Mouse (Mus musculus): ENCODE data around the gene Gm10097. TPM values are rescaled to one million over a fixed set of nuclear protein-coding genes. Genes with fewer than 3 reads are reported as not detected.

The Gm10097 gene
- polyA plus RNA-seq, 1 experiment from 2014 or later = 0.11 TPM

GRCm38 (mm10) chr10:5067113-5067512 is 1.9 kb upstream of the Gm10097 start:
- Histone ChIP-seq H3K27me3 (ENCODE audit: control insufficient read depth, insufficient read depth, low read length) (no peaks in the 10 kb centered on the region), H3K4me1 (ENCODE audit: control insufficient read depth, insufficient read depth, low read length) (no peaks in the 10 kb centered on the region), H3K9ac (replicated peaks; ENCODE audit: low read length) (no peak overlapping the region), H3K4me3 (ENCODE audit: low read depth, low read length) (no peak overlapping the region), H3K4me2 (ENCODE audit: low read depth, low read length) (no peak overlapping the region), H3K27ac (replicated peaks; ENCODE audit: low read depth, low read length) (no peak overlapping the region), H3K36me3 (replicated peaks; ENCODE audit: control insufficient read depth, insufficient read depth, low read depth, low read length) (no peaks in the 10 kb centered on the region), H3K9me3 (replicated peaks; ENCODE audit: control insufficient read depth, low read length) (no peaks in the 10 kb centered on the region; the same call in 1 of the 2 replicates)
- 96% methylated on average over 3 of the region's 3 CpGs for WGBS
- DNase-seq (ENCODE audit: low spot score) (no peak), ATAC-seq (replicated peaks; ENCODE audit: insufficient number of reproducible peaks, low FRiP score, low TSS enrichment, low read depth) (no peak)

DNA sequence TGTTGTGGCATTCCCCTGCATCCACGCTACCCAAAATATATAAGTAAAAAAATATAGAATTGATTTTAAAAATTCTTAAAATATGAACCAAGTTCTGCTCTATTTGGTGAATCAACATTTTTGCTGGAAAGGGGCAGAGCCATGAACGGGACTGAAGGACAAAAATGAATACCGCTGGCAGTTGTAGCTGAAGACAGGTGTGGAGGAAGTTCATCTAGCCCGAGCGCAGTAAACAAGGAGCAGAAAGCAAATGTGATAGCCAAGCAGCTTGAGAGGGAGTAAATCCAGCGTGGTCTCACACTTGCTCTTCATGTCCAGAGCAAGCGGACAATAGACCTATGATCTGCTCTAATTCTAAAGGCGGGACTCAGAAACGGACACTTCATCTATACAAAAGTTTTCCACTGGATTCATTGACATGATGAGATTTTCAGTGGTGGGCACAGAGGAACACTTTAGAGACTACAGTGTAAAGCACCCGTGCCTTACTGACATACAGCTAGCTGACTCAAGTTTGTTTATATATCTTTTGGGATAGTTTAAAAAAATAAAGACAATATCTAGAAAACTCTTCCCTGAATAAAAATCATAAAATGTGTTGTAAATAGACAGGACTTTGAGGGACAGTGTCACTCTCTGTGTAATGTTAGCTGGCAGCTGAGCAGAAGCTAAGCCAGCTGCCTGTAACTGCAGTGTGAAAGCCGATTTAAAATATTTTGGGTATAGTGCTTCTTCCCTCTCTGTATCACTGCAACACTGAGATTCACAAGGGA is 1.4 kb downstream of the Gm10097 start:
- Histone ChIP-seq H3K4me3 (ENCODE audit: low read depth, low read length) (no peak overlapping the region), H3K27ac (replicated peaks; ENCODE audit: low read depth, low read length) (no peak overlapping the region), H3K9ac (replicated peaks; ENCODE audit: low read length) (no peak overlapping the region), H3K36me3 (replicated peaks; ENCODE audit: control insufficient read depth, insufficient read depth, low read depth, low read length) (no peaks in the 10 kb centered on the region), H3K27me3 (ENCODE audit: control insufficient read depth, insufficient read depth, low read length) (no peaks in the 10 kb centered on the region), H3K4me2 (ENCODE audit: low read depth, low read length) (no peak overlapping the region), H3K4me1 (ENCODE audit: control insufficient read depth, insufficient read depth, low read length) (no peaks in the 10 kb centered on the region), H3K9me3 (replicated peaks; ENCODE audit: control insufficient read depth, low read length) (no peaks in the 10 kb centered on the region)
- ATAC-seq (replicated peaks; ENCODE audit: insufficient number of reproducible peaks, low FRiP score, low TSS enrichment, low read depth) (no peak), DNase-seq (ENCODE audit: low spot score) (no peak)
- WGBS = 80% methylated on average over 11 of the region's 11 CpGs

- Histone ChIP-seq H3K4me3 (ENCODE audit: low read depth, low read length) (no peak overlapping the region), H3K9me3 (replicated peaks; ENCODE audit: control insufficient read depth, low read length) (no peaks in the 10 kb centered on the region), H3K36me3 (replicated peaks; ENCODE audit: control insufficient read depth, insufficient read depth, low read depth, low read length) (no peaks in the 10 kb centered on the region), H3K27me3 (ENCODE audit: control insufficient read depth, insufficient read depth, low read length) (no peaks in the 10 kb centered on the region), H3K4me1 (ENCODE audit: control insufficient read depth, insufficient read depth, low read length) (no peaks in the 10 kb centered on the region), H3K9ac (replicated peaks; ENCODE audit: low read length) (no peak overlapping the region), H3K27ac (replicated peaks; ENCODE audit: low read depth, low read length) (no peak overlapping the region), H3K4me2 (ENCODE audit: low read depth, low read length) (no peak overlapping the region)
- WGBS = 20% methylated on average over 3 of the region's 3 CpGs
- peak; percentile 61 for DNase-seq (ENCODE audit: low spot score)
- no peak for ATAC-seq (replicated peaks; ENCODE audit: insufficient number of reproducible peaks, low FRiP score, low TSS enrichment, low read depth)
Observed at GRCm38 (mm10) chr10:5070941-5071231, 1.9 kb downstream of the Gm10097 start.

- Histone ChIP-seq H3K4me2 (ENCODE audit: low read depth, low read length) (no peak overlapping the region), H3K36me3 (replicated peaks; ENCODE audit: control insufficient read depth, insufficient read depth, low read depth, low read length) (no peaks in the 10 kb centered on the region), H3K4me3 (ENCODE audit: low read depth, low read length) (no peak overlapping the region), H3K9ac (replicated peaks; ENCODE audit: low read length) (no peak overlapping the region), H3K27me3 (ENCODE audit: control insufficient read depth, insufficient read depth, low read length) (no peaks in the 10 kb centered on the region), H3K4me1 (ENCODE audit: control insufficient read depth, insufficient read depth, low read length) (no peaks in the 10 kb centered on the region), H3K9me3 (replicated peaks; ENCODE audit: control insufficient read depth, low read length) (no peaks in the 10 kb centered on the region), H3K27ac (replicated peaks; ENCODE audit: low read depth, low read length) (no peak overlapping the region)
- 60% methylated on average over 8 of the region's 8 CpGs for WGBS
- ATAC-seq (replicated peaks; ENCODE audit: insufficient number of reproducible peaks, low FRiP score, low TSS enrichment, low read depth) (no peak), DNase-seq (ENCODE audit: low spot score) (peak; percentile 1)
Observed at GRCm38 (mm10) chr10:5072054-5072453, 3.1 kb downstream of the Gm10097 start.

DNA sequence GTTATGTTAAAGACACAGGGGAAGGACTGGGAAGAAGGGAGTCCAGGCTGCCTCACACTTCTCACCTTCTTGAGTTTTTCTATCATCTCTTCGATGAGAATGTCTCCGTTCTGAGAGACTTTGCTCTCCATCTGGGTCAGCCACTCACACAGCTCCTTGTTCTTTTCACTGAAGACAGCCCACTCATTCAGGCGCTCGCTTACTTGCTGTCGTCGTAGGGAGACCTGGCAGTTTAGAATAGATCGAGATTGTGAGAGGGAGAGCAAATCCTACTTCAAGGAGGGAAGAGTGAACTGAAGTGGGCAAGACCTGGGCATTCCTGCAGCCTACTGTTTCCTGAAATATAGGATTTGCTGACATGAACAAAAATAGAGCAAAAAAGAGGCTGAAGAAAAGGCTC is 6.7 kb downstream of the Gm10097 start:
- Histone ChIP-seq H3K9ac (replicated peaks; ENCODE audit: low read length) (no peak overlapping the region), H3K4me1 (ENCODE audit: control insufficient read depth, insufficient read depth, low read length) (no peaks in the 10 kb centered on the region), H3K4me2 (ENCODE audit: low read depth, low read length) (no peak overlapping the region), H3K27ac (replicated peaks; ENCODE audit: low read depth, low read length) (no peak overlapping the region), H3K9me3 (replicated peaks; ENCODE audit: control insufficient read depth, low read length) (no peaks in the 10 kb centered on the region), H3K27me3 (ENCODE audit: control insufficient read depth, insufficient read depth, low read length) (no peaks in the 10 kb centered on the region), H3K36me3 (replicated peaks; ENCODE audit: control insufficient read depth, insufficient read depth, low read depth, low read length) (no peaks in the 10 kb centered on the region), H3K4me3 (ENCODE audit: low read depth, low read length) (no peak overlapping the region)
- WGBS = 93% methylated on average over 7 of the region's 7 CpGs
- no peak for DNase-seq (ENCODE audit: low spot score)
- ATAC-seq (replicated peaks; ENCODE audit: insufficient number of reproducible peaks, low FRiP score, low TSS enrichment, low read depth) = no peak

DNA sequence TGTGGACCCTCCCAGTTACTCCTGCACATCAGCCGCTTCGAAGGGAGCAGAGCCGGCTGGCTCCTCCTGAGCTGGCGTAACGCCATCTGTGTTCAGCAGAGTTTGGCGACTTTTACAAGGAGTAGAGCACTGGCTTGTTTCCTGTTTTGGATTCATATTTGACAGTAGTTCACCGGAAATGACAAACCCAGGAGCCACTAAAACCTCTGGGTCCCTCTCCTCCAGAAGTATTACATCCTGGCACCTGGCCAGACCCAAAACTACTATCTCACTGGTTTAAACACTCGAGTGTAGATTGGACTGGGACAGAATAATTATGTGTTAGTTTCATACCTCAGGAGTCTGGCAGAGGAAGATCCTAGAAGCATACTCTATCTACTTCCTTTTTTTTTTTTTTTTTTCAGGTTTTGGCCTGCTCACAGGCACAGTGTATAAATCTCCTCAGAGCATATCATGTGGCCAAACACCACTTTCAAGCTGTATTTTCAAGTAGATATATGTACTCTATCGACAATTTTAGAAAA is 11.0 kb downstream of the Gm10097 start:
- H3K27ac ChIP-seq (replicated peaks; ENCODE audit: low read depth, low read length) = no peak overlapping the region
- no peaks in the 10 kb centered on the region for H3K4me1 ChIP-seq (ENCODE audit: control insufficient read depth, insufficient read depth, low read length)
- H3K27me3 ChIP-seq (ENCODE audit: control insufficient read depth, insufficient read depth, low read length) = no peaks in the 10 kb centered on the region
- 84% methylated on average over 9 of the region's 9 CpGs for WGBS
- no peaks in the 10 kb centered on the region for H3K36me3 ChIP-seq (replicated peaks; ENCODE audit: control insufficient read depth, insufficient read depth, low read depth, low read length)
- H3K9ac ChIP-seq (replicated peaks; ENCODE audit: low read length) = no peak overlapping the region
- DNase-seq (ENCODE audit: low spot score) = no peak
- ATAC-seq (replicated peaks; ENCODE audit: insufficient number of reproducible peaks, low FRiP score, low TSS enrichment, low read depth) = no peak
- H3K4me2 ChIP-seq (ENCODE audit: low read depth, low read length) = no peak overlapping the region
- no peak overlapping the region for H3K4me3 ChIP-seq (ENCODE audit: low read depth, low read length)
- no peaks in the 10 kb centered on the region for H3K9me3 ChIP-seq (replicated peaks; ENCODE audit: control insufficient read depth, low read length)

- no peak for DNase-seq (ENCODE audit: low spot score)
- Histone ChIP-seq H3K4me3 (ENCODE audit: low read depth, low read length) (no peak overlapping the region), H3K4me2 (ENCODE audit: low read depth, low read length) (no peak overlapping the region), H3K4me1 (ENCODE audit: control insufficient read depth, insufficient read depth, low read length) (no peaks in the 10 kb centered on the region), H3K27ac (replicated peaks; ENCODE audit: low read depth, low read length) (no peak overlapping the region), H3K36me3 (replicated peaks; ENCODE audit: control insufficient read depth, insufficient read depth, low read depth, low read length) (no peaks in the 10 kb centered on the region), H3K9me3 (replicated peaks; ENCODE audit: control insufficient read depth, low read length) (no peaks in the 10 kb centered on the region), H3K9ac (replicated peaks; ENCODE audit: low read length) (no peak overlapping the region), H3K27me3 (ENCODE audit: control insufficient read depth, insufficient read depth, low read length) (no peaks in the 10 kb centered on the region)
- WGBS = 81% methylated on average over 6 of the region's 6 CpGs
- no peak for ATAC-seq (replicated peaks; ENCODE audit: insufficient number of reproducible peaks, low FRiP score, low TSS enrichment, low read depth)
Observed at GRCm38 (mm10) chr10:5083716-5084115, 14.7 kb downstream of the Gm10097 start.

DNA sequence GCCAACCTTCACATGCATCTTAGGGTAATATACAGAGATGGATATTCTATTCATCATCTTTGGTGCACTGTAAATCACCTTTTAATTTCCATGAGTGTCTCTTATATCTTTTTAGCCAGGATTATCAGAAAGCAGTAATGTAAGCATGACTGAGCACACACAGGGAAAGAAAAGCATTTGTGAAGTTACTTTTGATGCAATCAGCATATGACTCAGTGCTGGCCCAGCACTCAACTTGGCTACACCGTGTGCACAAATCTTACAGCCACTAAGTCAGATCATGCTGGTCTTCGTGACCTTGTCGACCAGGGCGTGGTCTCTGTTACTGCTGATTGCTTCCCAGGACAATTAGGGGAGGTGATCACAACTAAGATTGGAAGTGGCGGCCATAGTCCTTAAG is 16.8 kb downstream of the Gm10097 start:
- no peaks in the 10 kb centered on the region for H3K27me3 ChIP-seq (ENCODE audit: control insufficient read depth, insufficient read depth, low read length)
- ATAC-seq (replicated peaks; ENCODE audit: insufficient number of reproducible peaks, low FRiP score, low TSS enrichment, low read depth) (no peak), DNase-seq (ENCODE audit: low spot score) (no peak)
- H3K4me2 ChIP-seq (ENCODE audit: low read depth, low read length) = no peak overlapping the region
- WGBS = 87% methylated on average over 5 of the region's 5 CpGs
- H3K9ac ChIP-seq (replicated peaks; ENCODE audit: low read length) = no peak overlapping the region
- no peaks in the 10 kb centered on the region for H3K9me3 ChIP-seq (replicated peaks; ENCODE audit: control insufficient read depth, low read length)
- no peak overlapping the region for H3K27ac ChIP-seq (replicated peaks; ENCODE audit: low read depth, low read length)
- H3K4me3 ChIP-seq (ENCODE audit: low read depth, low read length) = no peak overlapping the region
- no peaks in the 10 kb centered on the region for H3K36me3 ChIP-seq (replicated peaks; ENCODE audit: control insufficient read depth, insufficient read depth, low read depth, low read length)
- no peaks in the 10 kb centered on the region for H3K4me1 ChIP-seq (ENCODE audit: control insufficient read depth, insufficient read depth, low read length)
